Mouse (Mus musculus): ENCODE measurements around the gene Hpcal1.

GRCm38 (mm10) chr12:17748155-17748529, 57.5 kb downstream of the Hpcal1 start:
- TF ChIP-seq CTCF (IDR thresholded peaks at IDR 0.05; ENCODE audit: low read depth, low read length) (no peak), POLR2A (IDR thresholded peaks at IDR 0.05; ENCODE audit: insufficient read depth, low read length) (no peak)
